In the genomic region with DNA sequence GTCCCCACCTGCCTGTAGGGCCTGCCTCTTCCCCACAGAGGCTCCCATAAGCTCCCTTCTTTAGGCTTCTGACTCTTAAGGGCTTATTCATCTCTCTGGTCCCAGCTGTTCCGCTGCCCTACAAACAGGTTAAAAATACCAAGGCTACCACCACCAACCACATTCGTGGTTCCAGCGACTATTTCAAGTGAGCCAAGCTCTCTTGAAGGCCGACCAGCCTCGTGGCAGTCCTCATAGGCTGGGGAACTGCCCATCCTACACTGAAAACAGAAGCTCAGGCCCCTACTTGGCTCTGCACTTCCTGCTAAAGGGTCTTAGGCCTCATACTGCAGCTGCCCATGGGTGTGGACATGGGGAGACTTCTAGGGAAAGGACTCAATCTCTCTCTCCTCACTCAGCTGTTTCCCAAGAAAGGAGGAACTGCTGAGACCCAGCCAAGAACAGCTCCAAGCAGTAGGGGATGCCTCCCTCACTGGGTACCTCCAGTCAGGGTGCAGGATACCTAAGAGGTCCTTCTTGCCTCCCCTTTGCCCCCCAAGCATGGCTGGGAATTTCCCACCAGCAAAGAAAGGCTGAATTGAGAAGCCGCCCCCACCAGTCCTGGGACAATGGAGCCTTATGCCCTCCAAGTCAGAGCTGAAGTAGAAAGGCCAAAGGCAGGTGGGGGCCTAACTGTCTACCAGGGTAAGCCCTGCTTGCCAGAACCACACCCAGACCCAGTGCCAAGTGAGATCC, we compare ENCODE assay signal across 8 mouse cellular contexts. TPM values are rescaled to one million over a fixed set of nuclear protein-coding genes. Genes with fewer than 3 reads are reported as not detected.
DNase-seq lines count a peak whose midpoint lies in the region; ATAC-seq and TF ChIP-seq lines count a peak whose summit lies in the region.

No protein-coding gene starts in this region.

- DNase-seq in layer of hippocampus, adult 2 months (ENCODE audit: low spot score in 2 of 2) = no peak
- no peak for DNase-seq in layer of hippocampus, adult 9-10 months (ENCODE audit: low spot score)
- no peak for DNase-seq in right cerebral cortex, postnatal 4 days
- DNase-seq in urinary bladder, postnatal 14 days (ENCODE audit: low spot score) = no peak
- no peak for DNase-seq in layer of hippocampus, postnatal 10 days (ENCODE audit: low spot score in 2 of 2)

- H3K4me3 ChIP-seq in layer of hippocampus, adult 2 months = peak overlapping the region; percentile 64
- peak overlapping the region; percentile 42 for H3K4me3 ChIP-seq in embryonic facial prominence, embryonic 13.5 days
- peak overlapping the region; percentile 44 for H3K4me3 ChIP-seq in hindbrain, embryonic 16.5 days (ENCODE audit: low read length)
- peak overlapping the region; percentile 35; the same call in 1 of the 2 replicates for H3K4me3 ChIP-seq in midbrain, embryonic 15.5 days

- H3K4me2 ChIP-seq in embryonic facial prominence, embryonic 13.5 days = peak overlapping the region; percentile 73
- peak overlapping the region; percentile 87 for H3K4me2 ChIP-seq in hindbrain, embryonic 16.5 days (ENCODE audit: low read length)
- H3K4me2 ChIP-seq in midbrain, embryonic 15.5 days = peak overlapping the region; percentile 64

- ATAC-seq in embryonic facial prominence, embryonic 13.5 days (ENCODE audit: insufficient number of reproducible peaks, insufficient read depth, low FRiP score, low TSS enrichment, low read depth) = no peak
- ATAC-seq in hindbrain, embryonic 16.5 days = no peak
- no peak for ATAC-seq in midbrain, embryonic 15.5 days (replicated peaks)

- H3K9ac ChIP-seq in embryonic facial prominence, embryonic 13.5 days = peak overlapping the region; percentile 73
- peak overlapping the region; percentile 77 for H3K9ac ChIP-seq in hindbrain, embryonic 16.5 days (ENCODE audit: low read depth, low read length)
- H3K9ac ChIP-seq in midbrain, embryonic 15.5 days = peak overlapping the region; percentile 58

- peaks cover 50% of the 10 kb centered on the region for H3K4me1 ChIP-seq in embryonic facial prominence, embryonic 13.5 days
- peaks cover 11% of the 10 kb centered on the region for H3K4me1 ChIP-seq in hindbrain, embryonic 16.5 days (ENCODE audit: control insufficient read depth, insufficient read depth, low read depth, low read length)
- H3K4me1 ChIP-seq in midbrain, embryonic 15.5 days = peaks cover 22% of the 10 kb centered on the region

- H3K27ac ChIP-seq in layer of hippocampus, adult 2 months = peak overlapping the region; percentile 98
- peak overlapping the region; percentile 94 for H3K27ac ChIP-seq in embryonic facial prominence, embryonic 13.5 days
- peak overlapping the region; percentile 99 for H3K27ac ChIP-seq in hindbrain, embryonic 16.5 days (ENCODE audit: low read depth, low read length)
- peak overlapping the region; percentile 97 for H3K27ac ChIP-seq in midbrain, embryonic 15.5 days

- no peaks in the 10 kb centered on the region for H3K9me3 ChIP-seq in embryonic facial prominence, embryonic 13.5 days
- H3K9me3 ChIP-seq in hindbrain, embryonic 16.5 days (ENCODE audit: control insufficient read depth, low read length) = no peaks in the 10 kb centered on the region
- no peaks in the 10 kb centered on the region for H3K9me3 ChIP-seq in midbrain, embryonic 15.5 days

- no peak for TF ChIP-seq CTCF in layer of hippocampus, adult 2 months (conservative IDR thresholded peaks at IDR 0.05)

- no peaks in the 10 kb centered on the region for H3K27me3 ChIP-seq in embryonic facial prominence, embryonic 13.5 days
- H3K27me3 ChIP-seq in hindbrain, embryonic 16.5 days (replicated peaks; ENCODE audit: control insufficient read depth, insufficient read depth, low read length) = no peaks in the 10 kb centered on the region
- H3K27me3 ChIP-seq in midbrain, embryonic 15.5 days (replicated peaks) = no peaks in the 10 kb centered on the region

- H3K36me3 ChIP-seq in embryonic facial prominence, embryonic 13.5 days = peaks cover 28% of the 10 kb centered on the region
- peaks cover 20% of the 10 kb centered on the region for H3K36me3 ChIP-seq in hindbrain, embryonic 16.5 days (ENCODE audit: control insufficient read depth, insufficient read depth, low read length)
- H3K36me3 ChIP-seq in midbrain, embryonic 15.5 days (replicated peaks) = peaks cover 18% of the 10 kb centered on the region

- WGBS in embryonic facial prominence, embryonic 13.5 days = 70% methylated on average over 6 of the region's 6 CpGs
- 58% methylated on average over 6 of the region's 6 CpGs for WGBS in hindbrain, embryonic 16.5 days
- 64% methylated on average over 6 of the region's 6 CpGs for WGBS in midbrain, embryonic 15.5 days

RNA-seq across cellular contexts. Expression of a gene that starts 2.6 kb away (rescaled TPM):
- 1 to 10 TPM; 1.9 to 2.2 TPM for total RNA-seq in layer of hippocampus, adult 2 months (2021)
- 8.4 and 8.6 TPM in 2 replicates for polyA plus RNA-seq in embryonic facial prominence, embryonic 13.5 days (2015; fragmentation: Nextera tagmentation; extraction: Ambion mirVana)
- polyA plus RNA-seq in hindbrain, embryonic 16.5 days (2015; fragmentation: Nextera tagmentation; extraction: Ambion mirVana) = 5.6 and 7.0 TPM in 2 replicates
- polyA plus RNA-seq in midbrain, embryonic 15.5 days (2015; fragmentation: Nextera tagmentation; extraction: Ambion mirVana) = 4.3 and 4.9 TPM in 2 replicates
- total RNA-seq in layer of hippocampus, postnatal 10 days (2021) = 1 to 10 TPM; 3.5 to 3.7 TPM

RNA-seq across cellular contexts. Expression of a gene that starts 23.5 kb away (rescaled TPM):
- total RNA-seq in layer of hippocampus, adult 2 months (2021) = 100 to 1,000 TPM; 208 to 222 TPM
- 446 and 470 TPM in 2 replicates for polyA plus RNA-seq in embryonic facial prominence, embryonic 13.5 days (2015; fragmentation: Nextera tagmentation; extraction: Ambion mirVana)
- 302 and 317 TPM in 2 replicates for polyA plus RNA-seq in hindbrain, embryonic 16.5 days (2015; fragmentation: Nextera tagmentation; extraction: Ambion mirVana)
- 299 and 386 TPM in 2 replicates for polyA plus RNA-seq in midbrain, embryonic 15.5 days (2015; fragmentation: Nextera tagmentation; extraction: Ambion mirVana)
- total RNA-seq in layer of hippocampus, postnatal 10 days (2021) = 100 to 1,000 TPM; 254 to 263 TPM

RNA-seq across cellular contexts. Expression of a gene that starts 24.2 kb away (rescaled TPM):
- total RNA-seq in layer of hippocampus, adult 2 months (2021) = 10 to 100 TPM; 13.7 to 15.2 TPM
- polyA plus RNA-seq in embryonic facial prominence, embryonic 13.5 days (2015; fragmentation: Nextera tagmentation; extraction: Ambion mirVana) = 39.3 and 54.2 TPM in 2 replicates
- polyA plus RNA-seq in hindbrain, embryonic 16.5 days (2015; fragmentation: Nextera tagmentation; extraction: Ambion mirVana) = 13.5 and 16.9 TPM in 2 replicates
- polyA plus RNA-seq in midbrain, embryonic 15.5 days (2015; fragmentation: Nextera tagmentation; extraction: Ambion mirVana) = 14.5 and 16.9 TPM in 2 replicates
- total RNA-seq in layer of hippocampus, postnatal 10 days (2021) = 10 to 100 TPM; 13.2 to 14.1 TPM

RNA-seq across cellular contexts. Expression of a gene that starts 31.0 kb away (rescaled TPM):
- 1 to 10 TPM; 2.0 to 2.1 TPM for total RNA-seq in layer of hippocampus, adult 2 months (2021)
- 1.6 and 2.8 TPM in 2 replicates for polyA plus RNA-seq in embryonic facial prominence, embryonic 13.5 days (2015; fragmentation: Nextera tagmentation; extraction: Ambion mirVana)
- polyA plus RNA-seq in hindbrain, embryonic 16.5 days (2015; fragmentation: Nextera tagmentation; extraction: Ambion mirVana) = 2.7 and 2.9 TPM in 2 replicates
- 1.8 TPM in 2 replicates for polyA plus RNA-seq in midbrain, embryonic 15.5 days (2015; fragmentation: Nextera tagmentation; extraction: Ambion mirVana)
- total RNA-seq in layer of hippocampus, postnatal 10 days (2021) = 1 to 10 TPM; 1.2 to 1.7 TPM

RNA-seq across cellular contexts. Expression of a gene that starts 32.9 kb away (rescaled TPM):
- total RNA-seq in layer of hippocampus, adult 2 months (2021) = 10 to 100 TPM; 10.9 to 12.6 TPM
- 21.8 and 22.5 TPM in 2 replicates for polyA plus RNA-seq in embryonic facial prominence, embryonic 13.5 days (2015; fragmentation: Nextera tagmentation; extraction: Ambion mirVana)
- 17.1 and 22.7 TPM in 2 replicates for polyA plus RNA-seq in hindbrain, embryonic 16.5 days (2015; fragmentation: Nextera tagmentation; extraction: Ambion mirVana)
- polyA plus RNA-seq in midbrain, embryonic 15.5 days (2015; fragmentation: Nextera tagmentation; extraction: Ambion mirVana) = 21.4 and 23.1 TPM in 2 replicates
- total RNA-seq in layer of hippocampus, postnatal 10 days (2021) = 10 to 100 TPM; 10.7 to 11.9 TPM
